Mouse (Mus musculus) thymus, adult 2 months (tissue): ENCODE data around the gene Fmo3.

Experiments
- CTCF ChIP-seq: fragments of 200-500 bp; IDR thresholded peaks from 2 replicates; pipeline ENCODE4 v1.5.1; 2012; ENCODE audit warnings: mild to moderate bottlenecking, control low read depth, low read length, moderate library complexity, borderline replicate concordance; ENCODE audit not compliant: control insufficient read depth, poor library complexity, insufficient read depth; ENCODE audit errors: extremely low read depth
- POLR2A ChIP-seq: fragments of 200-500 bp; IDR thresholded peaks from 2 replicates; pipeline ENCODE4 v1.6.1; 2012; ENCODE audit warnings: mild to moderate bottlenecking, low read length, control low read depth, moderate library complexity; ENCODE audit not compliant: control insufficient read depth, poor library complexity, insufficient read depth; ENCODE audit errors: extremely low read depth

GRCm38 (mm10) chr1:162984428-162984827 is at the start of gene Fmo3:
- TF ChIP-seq CTCF: no peak
- no peak for TF ChIP-seq POLR2A
